Mouse (Mus musculus) neural tube, embryonic 15.5 days (tissue): ENCODE measurements around the gene Tdrd3. TPM values are rescaled to one million over a fixed set of nuclear protein-coding genes. Genes with fewer than 3 reads are reported as not detected.

Source experiments
- ATAC-seq: fragments of 200-750 bp; cut with Nextera tagmentation; 2 replicates; pipeline ENCODE4 v1.8.0; 2017; ENCODE audit warnings: mild to moderate bottlenecking, moderate TSS enrichment, moderate library complexity; ENCODE audit not compliant: low FRiP score
- H3K27ac ChIP-seq: fragments of 300-500 bp; sonication (generic); replicated peaks from 2 replicates; pipeline ENCODE4 v1.5.1; 2015; ENCODE audit warnings: mild to moderate bottlenecking, inconsistent platforms
- H3K27me3 ChIP-seq: fragments of 300-500 bp; sonication (generic); replicated peaks from 2 replicates; pipeline ENCODE4 v1.6.1; 2015; ENCODE audit warnings: inconsistent platforms
- H3K36me3 ChIP-seq: fragments of 300-500 bp; sonication (generic); 2 replicates; pipeline ENCODE4 v1.6.1; 2015; ENCODE audit warnings: inconsistent platforms
- H3K4me1 ChIP-seq: fragments of 300-500 bp; sonication (generic); 2 replicates; pipeline ENCODE4 v1.6.1; 2015; ENCODE audit warnings: inconsistent platforms
- H3K4me2 ChIP-seq: fragments of 300-500 bp; sonication (generic); 2 replicates; pipeline ENCODE4 v1.6.1; 2015; ENCODE audit warnings: inconsistent platforms, mild to moderate bottlenecking, moderate library complexity
- H3K4me3 ChIP-seq: fragments of 300-500 bp; sonication (generic); replicated peaks from 2 replicates; pipeline ENCODE4 v1.5.1; 2015; ENCODE audit warnings: mild to moderate bottlenecking, inconsistent platforms
- H3K9ac ChIP-seq: fragments of 300-500 bp; sonication (generic); replicated peaks from 2 replicates; pipeline ENCODE4 v1.6.1; 2015; ENCODE audit warnings: mild to moderate bottlenecking, inconsistent platforms
- H3K9me3 ChIP-seq: fragments of 300-500 bp; sonication (generic); replicated peaks from 2 replicates; pipeline ENCODE4 v1.6.1; 2016; ENCODE audit warnings: inconsistent platforms
- WGBS: fragments of 180-500 bp; shearing (Covaris S2); methylation state at CpG from one replicate; pipeline ENCODE4 v1.1.7; 2015; ENCODE audit warnings: mixed read lengths; 5-methylcytosine and 5-hydroxymethylcytosine counted together
- polyA plus RNA-seq: library from polyadenylated mRNA; unstranded; fragments of >200 nt; fragmentation: Nextera tagmentation; extraction: Ambion mirVana; gene quantifications from 2 replicates; pipeline ENCODE4 v1.2.1, GENCODE M21; 2015

The Tdrd3 gene
- polyA plus RNA-seq, 1 experiment from 2014 or later = 38.0 TPM

DNA sequence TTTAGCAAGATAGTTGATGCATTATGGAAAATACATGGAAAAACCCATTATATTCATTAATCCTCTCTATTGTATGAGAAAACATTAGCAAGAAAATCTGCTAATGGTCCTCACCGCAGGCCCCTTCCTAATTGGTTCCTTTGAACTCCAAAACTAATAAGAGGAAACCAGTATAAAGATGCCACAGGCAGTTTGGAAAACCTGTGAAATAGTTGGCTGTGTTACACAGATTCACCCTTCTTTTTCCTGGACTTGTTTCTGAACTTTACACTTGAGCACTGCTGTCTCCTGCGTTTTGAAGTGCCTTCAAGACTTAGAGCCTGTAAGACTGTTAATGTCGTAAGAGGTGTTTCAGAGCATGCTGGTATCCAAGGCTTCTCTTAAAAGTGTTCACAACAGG, 98.8 kb downstream of the Tdrd3 start:
- H3K9ac ChIP-seq = no peak overlapping the region
- H3K4me2 ChIP-seq = no peak overlapping the region
- H3K9me3 ChIP-seq = no peaks in the 10 kb centered on the region
- no peaks in the 10 kb centered on the region for H3K36me3 ChIP-seq
- no peak overlapping the region for H3K4me3 ChIP-seq
- no peak for ATAC-seq
- no peaks in the 10 kb centered on the region for H3K4me1 ChIP-seq
- H3K27ac ChIP-seq = no peak overlapping the region
- 91% methylated on average over 3 of the region's 3 CpGs for WGBS
- no peaks in the 10 kb centered on the region for H3K27me3 ChIP-seq

- Histone ChIP-seq H3K4me2 (no peak overlapping the region), H3K4me1 (no peaks in the 10 kb centered on the region), H3K36me3 (no peaks in the 10 kb centered on the region), H3K9me3 (no peaks in the 10 kb centered on the region), H3K27me3 (no peaks in the 10 kb centered on the region), H3K4me3 (no peak overlapping the region), H3K9ac (no peak overlapping the region), H3K27ac (no peak overlapping the region)
- no peak for ATAC-seq
- 91% methylated on average over 4 of the region's 4 CpGs for WGBS
Measured at GRCm38 (mm10) chr14:87517381-87517780, 100.9 kb downstream of the Tdrd3 start.

- WGBS = 86% methylated on average over 8 of the region's 8 CpGs
- no peaks in the 10 kb centered on the region for H3K27me3 ChIP-seq
- H3K4me3 ChIP-seq = no peak overlapping the region
- no peak overlapping the region for H3K4me2 ChIP-seq
- 0 out of 2 replicates have a peak, but pooled peaks cover 2% of the 10 kb centered on the region for H3K36me3 ChIP-seq
- H3K9me3 ChIP-seq = no peaks in the 10 kb centered on the region
- H3K9ac ChIP-seq = no peak overlapping the region
- no peak for ATAC-seq
- no peaks in the 10 kb centered on the region for H3K4me1 ChIP-seq
- H3K27ac ChIP-seq = no peak overlapping the region
Measured at GRCm38 (mm10) chr14:87531847-87532246, 115.4 kb downstream of the Tdrd3 start.

DNA sequence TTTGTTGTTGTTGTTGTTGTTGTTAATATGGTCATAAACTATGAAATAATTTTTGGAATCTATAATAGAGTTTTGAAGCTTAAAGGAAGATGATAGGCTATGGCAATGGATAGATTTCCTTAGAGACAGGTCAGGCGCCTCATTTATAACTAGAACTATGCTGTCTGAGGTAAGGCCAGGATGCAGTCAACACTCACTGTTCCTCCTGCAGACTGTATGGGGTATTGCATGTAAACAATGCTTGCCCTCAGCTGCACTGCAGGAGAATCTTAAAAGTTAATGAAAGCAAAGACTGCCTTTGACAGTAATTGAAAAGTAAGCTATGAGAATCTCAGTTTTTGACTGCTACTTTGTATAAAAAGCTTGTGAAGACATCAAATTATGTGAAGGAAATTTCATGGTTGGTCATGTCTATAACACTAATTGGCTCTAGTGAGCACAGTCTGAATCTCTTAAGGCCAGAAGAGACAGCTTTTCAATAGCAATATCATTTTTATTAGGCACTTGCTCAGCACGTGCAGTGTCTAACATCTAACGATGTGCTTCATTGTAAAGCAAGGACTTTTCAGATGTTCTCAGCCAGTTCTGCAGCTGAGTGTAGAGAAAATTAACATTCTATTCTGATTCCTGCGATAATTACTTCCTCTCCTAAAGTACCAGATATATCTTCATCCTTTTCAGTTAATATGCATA, 120.8 kb downstream of the Tdrd3 start:
- 74% methylated on average over 4 of the region's 4 CpGs for WGBS
- Histone ChIP-seq H3K9ac (no peak overlapping the region), H3K36me3 (peaks cover 6% of the 10 kb centered on the region; the same call in 1 of the 2 replicates), H3K4me3 (no peak overlapping the region), H3K9me3 (no peaks in the 10 kb centered on the region), H3K4me2 (no peak overlapping the region), H3K27ac (no peak overlapping the region), H3K27me3 (no peaks in the 10 kb centered on the region), H3K4me1 (no peaks in the 10 kb centered on the region)
- no peak for ATAC-seq

GRCm38 (mm10) chr14:87549986-87550385, 133.5 kb downstream of the Tdrd3 start:
- H3K36me3 ChIP-seq = no peaks in the 10 kb centered on the region
- H3K9me3 ChIP-seq = no peaks in the 10 kb centered on the region
- no peak overlapping the region for H3K9ac ChIP-seq
- WGBS = 92% methylated on average over 6 of the region's 6 CpGs
- no peak overlapping the region for H3K27ac ChIP-seq
- no peak overlapping the region for H3K4me3 ChIP-seq
- H3K4me2 ChIP-seq = no peak overlapping the region
- ATAC-seq = no peak
- no peaks in the 10 kb centered on the region for H3K4me1 ChIP-seq
- H3K27me3 ChIP-seq = no peaks in the 10 kb centered on the region

- no peak for ATAC-seq
- no peaks in the 10 kb centered on the region for H3K9me3 ChIP-seq
- no peaks in the 10 kb centered on the region for H3K36me3 ChIP-seq
- H3K4me1 ChIP-seq = no peaks in the 10 kb centered on the region
- no peak overlapping the region for H3K4me3 ChIP-seq
- no peak overlapping the region for H3K4me2 ChIP-seq
- no peaks in the 10 kb centered on the region for H3K27me3 ChIP-seq
- no peak overlapping the region for H3K9ac ChIP-seq
- no peak overlapping the region for H3K27ac ChIP-seq
- 62% methylated on average over 3 of the region's 3 CpGs for WGBS
Measured at GRCm38 (mm10) chr14:87552211-87552610, 135.8 kb downstream of the Tdrd3 start.

DNA sequence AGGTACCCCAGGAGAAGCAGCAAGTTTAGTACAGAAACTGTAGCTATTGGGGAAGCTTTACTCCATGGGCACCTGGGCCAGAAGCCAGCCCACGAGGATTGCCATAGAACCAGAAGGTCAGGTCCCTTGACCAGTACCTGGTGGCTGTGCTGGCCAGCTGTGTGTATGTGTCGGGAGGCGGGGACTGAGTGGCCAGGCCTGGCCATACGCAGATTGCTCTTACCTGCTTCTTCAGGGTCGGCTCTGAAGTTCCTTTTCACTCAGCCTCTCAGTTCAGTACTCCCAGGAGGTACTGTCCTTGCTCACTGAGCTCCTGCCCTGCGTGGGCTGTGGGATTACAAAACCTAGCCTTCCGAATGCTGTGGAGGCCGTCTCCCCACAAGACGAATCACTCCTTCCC, 147.4 kb downstream of the Tdrd3 start:
- ATAC-seq = no peak
- H3K27me3 ChIP-seq = no peaks in the 10 kb centered on the region

GRCm38 (mm10) chr14:87566211-87566610, 149.8 kb downstream of the Tdrd3 start:
- H3K9ac ChIP-seq = no peak overlapping the region
- no peak overlapping the region for H3K4me3 ChIP-seq
- no peak overlapping the region for H3K4me2 ChIP-seq
- no peaks in the 10 kb centered on the region for H3K9me3 ChIP-seq
- ATAC-seq = no peak
- WGBS = 37% methylated on average over 7 of the region's 7 CpGs
- H3K27ac ChIP-seq = no peak overlapping the region
- peaks cover 17% of the 10 kb centered on the region for H3K4me1 ChIP-seq
- no peaks in the 10 kb centered on the region for H3K27me3 ChIP-seq
- H3K36me3 ChIP-seq = no peaks in the 10 kb centered on the region

More for the DNA sequence above, 147.4 kb downstream of the Tdrd3 start:
- Histone ChIP-seq H3K9me3 (no peaks in the 10 kb centered on the region), H3K4me1 (peaks cover 13% of the 10 kb centered on the region), H3K36me3 (no peaks in the 10 kb centered on the region), H3K9ac (no peak overlapping the region), H3K27ac (no peak overlapping the region), H3K4me2 (no peak overlapping the region), H3K4me3 (no peak overlapping the region)
- WGBS = 69% methylated on average over 9 of the region's 9 CpGs

GRCm38 (mm10) chr14:87567034-87567461, 150.6 kb downstream of the Tdrd3 start:
- WGBS = 28% methylated on average over 3 of the region's 3 CpGs
- peak overlapping the region; percentile 74; the same call in 1 of the 2 replicates for H3K4me2 ChIP-seq
- H3K4me1 ChIP-seq = peaks cover 17% of the 10 kb centered on the region
- no peak overlapping the region for H3K9ac ChIP-seq
- H3K9me3 ChIP-seq = no peaks in the 10 kb centered on the region
- H3K27ac ChIP-seq = no peak overlapping the region
- no peaks in the 10 kb centered on the region for H3K36me3 ChIP-seq
- H3K27me3 ChIP-seq = no peaks in the 10 kb centered on the region
- ATAC-seq = peak; percentile 40
- H3K4me3 ChIP-seq = no peak overlapping the region

- Histone ChIP-seq H3K9me3 (no peaks in the 10 kb centered on the region), H3K4me1 (peaks cover 17% of the 10 kb centered on the region), H3K27me3 (no peaks in the 10 kb centered on the region), H3K9ac (peak overlapping the region; percentile 42), H3K27ac (peak overlapping the region; percentile 56), H3K36me3 (no peaks in the 10 kb centered on the region), H3K4me3 (peak overlapping the region; percentile 34), H3K4me2 (peak overlapping the region; percentile 74)
- ATAC-seq = peak; percentile 65
- WGBS = 18% methylated on average over 20 of the region's 20 CpGs
Measured at GRCm38 (mm10) chr14:87567626-87568446, 151.4 kb downstream of the Tdrd3 start.

- 12% methylated on average over 15 of the region's 15 CpGs for WGBS
- Histone ChIP-seq H3K36me3 (no peaks in the 10 kb centered on the region), H3K4me3 (peak overlapping the region; percentile 34), H3K27ac (peak overlapping the region; percentile 56), H3K9ac (peak overlapping the region; percentile 42), H3K9me3 (no peaks in the 10 kb centered on the region), H3K27me3 (no peaks in the 10 kb centered on the region), H3K4me2 (peak overlapping the region; percentile 74), H3K4me1 (peaks cover 17% of the 10 kb centered on the region)
- peak; percentile 71 for ATAC-seq
Measured at GRCm38 (mm10) chr14:87568447-87568908, 152.0 kb downstream of the Tdrd3 start.

GRCm38 (mm10) chr14:87569471-87569870, 153.0 kb downstream of the Tdrd3 start:
- H3K4me3 ChIP-seq = no peak overlapping the region
- H3K36me3 ChIP-seq = no peaks in the 10 kb centered on the region
- no peak for ATAC-seq
- no peaks in the 10 kb centered on the region for H3K27me3 ChIP-seq
- H3K9me3 ChIP-seq = no peaks in the 10 kb centered on the region
- 86% methylated on average over 2 of the region's 2 CpGs for WGBS
- no peak overlapping the region for H3K9ac ChIP-seq
- no peak overlapping the region for H3K27ac ChIP-seq
- peak overlapping the region; percentile 74; the same call in 1 of the 2 replicates for H3K4me2 ChIP-seq
- H3K4me1 ChIP-seq = peaks cover 17% of the 10 kb centered on the region
